Mouse (Mus musculus) thymus, postnatal 4 days (tissue): ENCODE measurements around the gene Dnajc28.
A peak's percentile ranks its signal among the peaks of the same experiment; 100 is the strongest.
"Not testable (repeated sequence)": the region's sequence is repeated elsewhere in the genome, so short reads cannot be mapped to it uniquely, and the experiment has no call there.

Experiments
- DNase-seq: peaks from one replicate; pipeline ENCODE4 v3.0.0; 2021

Gene Dnajc28

GRCm38 (mm10) chr16:91618511-91619501, at the start of gene Dnajc28:
Gene Dnajc28 (minus strand): TSS chr16:91619026.
- DNase-seq = peak; percentile 87

- no peak for DNase-seq
Observed at GRCm38 (mm10) chr16:91663795-91664194, 45.0 kb upstream of the Dnajc28 start.

DNA sequence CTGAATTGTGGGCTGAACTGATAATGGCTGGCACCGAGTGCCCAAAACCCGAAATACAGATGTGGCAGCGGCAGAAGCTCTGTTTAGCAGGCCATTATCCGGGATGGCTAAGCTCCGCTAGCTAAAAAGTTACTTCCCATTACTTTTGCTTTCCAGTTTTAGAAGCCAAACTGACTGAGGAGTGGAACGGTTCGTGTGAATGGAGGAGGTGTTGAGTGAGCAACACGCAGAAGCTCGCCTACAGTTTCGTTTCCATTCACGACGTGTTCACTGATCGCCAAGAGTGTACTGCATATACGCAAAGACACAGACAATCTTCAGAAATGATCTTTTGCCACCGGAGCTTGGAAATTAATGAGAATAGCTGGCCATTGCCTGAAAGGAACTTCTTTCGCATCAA, 43.5 kb upstream of the Dnajc28 start:
- DNase-seq = no peak

DNA sequence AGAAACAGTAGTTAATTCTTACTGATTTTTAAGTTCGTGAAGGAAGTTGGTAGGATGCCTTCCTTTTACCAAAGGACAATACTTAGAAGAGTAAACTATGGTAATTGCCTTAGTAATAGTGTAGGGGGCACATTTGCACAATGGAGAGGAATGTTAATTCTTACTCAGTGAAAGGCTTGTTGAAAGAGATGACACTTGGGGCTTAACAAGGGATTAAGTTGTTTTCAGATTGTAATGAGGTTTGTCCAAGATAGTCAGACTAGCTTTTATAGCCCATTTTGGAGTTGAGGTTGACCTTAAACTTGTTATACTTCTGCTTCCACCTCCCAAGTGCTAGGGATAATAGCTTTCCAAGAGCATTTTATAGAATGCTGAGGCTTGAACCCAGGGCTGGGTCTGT, 42.6 kb upstream of the Dnajc28 start:
- DNase-seq = no peak

GRCm38 (mm10) chr16:91659798-91660197, 41.0 kb upstream of the Dnajc28 start:
- DNase-seq = no peak

- no peak for DNase-seq
Observed at GRCm38 (mm10) chr16:91658471-91658870, 39.6 kb upstream of the Dnajc28 start.

GRCm38 (mm10) chr16:91657285-91657684, 38.5 kb upstream of the Dnajc28 start:
- DNase-seq = no peak

DNA sequence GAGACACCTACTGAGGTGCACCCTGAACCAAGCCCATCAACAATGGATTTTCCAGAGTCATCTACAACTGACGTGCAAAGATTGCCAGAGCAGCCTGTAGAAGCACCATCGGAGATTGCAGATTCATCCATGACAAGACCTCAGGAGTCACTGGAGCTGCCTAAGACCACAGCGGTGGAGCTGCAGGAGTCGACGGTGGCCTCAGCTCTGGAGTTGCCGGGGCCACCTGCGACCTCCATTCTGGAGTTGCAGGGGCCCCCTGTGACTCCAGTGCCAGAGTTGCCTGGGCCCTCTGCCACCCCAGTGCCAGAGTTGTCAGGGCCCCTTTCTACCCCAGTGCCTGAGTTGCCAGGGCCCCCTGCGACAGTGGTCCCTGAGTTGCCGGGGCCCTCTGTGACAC, 36.5 kb upstream of the Dnajc28 start:
- DNase-seq = no peak

DNA sequence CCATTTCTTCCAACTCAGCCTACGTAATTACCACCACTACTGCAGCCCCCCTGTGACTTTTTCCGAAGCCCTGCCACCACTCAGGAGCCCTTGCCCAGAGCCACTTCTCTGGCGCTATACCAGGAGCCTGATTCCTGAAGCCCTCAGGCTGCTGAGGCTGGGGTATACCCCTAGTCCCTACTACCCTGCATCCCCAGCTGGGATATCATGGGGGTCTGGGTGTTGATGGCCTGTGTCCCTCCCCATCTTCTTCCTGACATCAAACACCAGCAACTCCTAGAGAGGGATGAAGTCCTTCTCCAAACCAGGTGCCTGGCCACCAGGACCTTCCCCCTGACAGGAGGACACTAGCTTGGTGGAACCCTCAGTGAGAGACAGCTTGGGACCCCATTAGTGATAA, 33.4 kb upstream of the Dnajc28 start:
- no peak for DNase-seq

- DNase-seq = no peak
Observed at GRCm38 (mm10) chr16:91649781-91650180, 31.0 kb upstream of the Dnajc28 start.

DNA sequence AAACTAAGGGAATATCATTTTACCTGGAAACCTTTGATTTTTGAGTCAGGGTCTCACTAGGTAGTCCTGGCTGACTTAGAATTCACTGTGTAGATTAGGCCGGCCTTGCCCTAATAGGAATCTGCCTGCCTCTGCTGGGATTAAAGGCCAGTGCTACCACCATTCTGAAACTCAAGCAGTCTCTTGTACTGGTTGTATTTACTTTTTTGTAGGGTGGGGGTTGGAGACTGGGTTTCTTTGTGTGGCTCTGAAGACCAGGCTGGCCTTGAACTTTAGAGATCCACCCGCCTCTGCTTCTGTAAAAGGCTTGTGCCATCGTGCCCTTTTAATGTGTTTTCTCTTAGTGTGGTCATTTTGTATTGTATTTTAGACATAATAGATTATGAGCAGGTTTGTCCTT, 30.4 kb upstream of the Dnajc28 start:
- no peak for DNase-seq

GRCm38 (mm10) chr16:91648220-91648550, 29.4 kb upstream of the Dnajc28 start:
- peak; percentile 83 for DNase-seq

GRCm38 (mm10) chr16:91647461-91648219, 28.8 kb upstream of the Dnajc28 start, which contains the start of gene Son:
Gene Son (plus strand): TSS chr16:91647506.
- DNase-seq = peak; percentile 93

DNA sequence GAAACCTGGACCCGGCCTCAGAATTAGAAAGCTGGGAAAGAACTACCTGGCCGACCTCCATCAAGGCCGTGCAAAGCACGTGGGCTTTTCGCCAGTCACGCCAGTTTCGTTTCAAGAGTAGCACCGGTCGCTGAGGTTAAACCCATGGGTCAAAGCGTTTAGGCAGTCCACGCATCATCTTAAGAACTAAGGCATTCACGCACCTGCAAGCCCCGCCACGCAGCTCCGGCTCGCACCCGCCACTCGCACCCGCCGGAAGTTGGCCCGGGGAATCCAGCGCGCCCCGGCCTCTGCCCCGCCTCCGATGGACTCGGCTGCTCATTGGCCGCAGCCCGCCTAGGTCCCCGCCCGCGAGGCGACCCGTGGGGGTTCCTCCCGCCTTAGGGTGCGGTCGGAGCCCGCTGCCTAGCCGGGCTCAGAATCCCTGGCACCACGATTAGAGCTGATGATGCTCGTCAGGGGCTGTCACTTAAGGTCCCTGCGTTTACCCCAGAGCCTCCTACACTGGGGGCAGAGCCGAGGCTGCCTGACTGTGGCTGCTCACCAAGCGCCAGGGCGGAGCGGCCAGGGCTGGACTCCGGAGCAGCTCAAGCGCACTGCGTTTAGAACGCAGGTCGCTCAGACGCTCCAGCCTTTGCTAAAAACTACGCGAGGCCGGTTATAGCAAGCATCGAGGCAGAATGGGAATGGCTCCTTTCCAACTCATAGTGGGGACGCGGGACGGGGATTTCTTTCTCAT, 28.0 kb upstream of the Dnajc28 start, which contains the start of gene Gart:
Gene Gart (minus strand): TSS at position 272 of the 739 bp plus-strand sequence.
- peak; percentile 94 for DNase-seq

GRCm38 (mm10) chr16:91645995-91646602, 27.3 kb upstream of the Dnajc28 start:
- peak; percentile 56 for DNase-seq

DNA sequence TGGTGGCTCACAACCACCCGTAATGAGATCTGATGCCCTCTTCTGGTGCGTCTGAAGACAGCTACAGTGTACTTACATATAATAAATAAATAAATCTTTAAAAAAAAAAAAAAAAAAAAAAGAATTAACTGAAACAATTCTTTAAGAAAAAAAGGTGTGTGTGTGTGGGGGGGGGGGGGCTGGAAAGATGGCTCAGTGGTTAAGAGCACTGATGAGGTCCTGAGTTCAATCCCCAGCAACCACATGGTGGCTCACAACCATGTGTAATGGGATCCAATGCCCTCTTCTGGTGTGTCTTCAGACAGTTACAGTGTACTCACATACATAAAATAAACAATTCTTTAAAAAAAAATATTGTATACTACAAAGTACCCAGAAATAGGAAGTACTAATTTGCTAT, 26.6 kb upstream of the Dnajc28 start:
- not testable (repeated sequence) for DNase-seq

DNA sequence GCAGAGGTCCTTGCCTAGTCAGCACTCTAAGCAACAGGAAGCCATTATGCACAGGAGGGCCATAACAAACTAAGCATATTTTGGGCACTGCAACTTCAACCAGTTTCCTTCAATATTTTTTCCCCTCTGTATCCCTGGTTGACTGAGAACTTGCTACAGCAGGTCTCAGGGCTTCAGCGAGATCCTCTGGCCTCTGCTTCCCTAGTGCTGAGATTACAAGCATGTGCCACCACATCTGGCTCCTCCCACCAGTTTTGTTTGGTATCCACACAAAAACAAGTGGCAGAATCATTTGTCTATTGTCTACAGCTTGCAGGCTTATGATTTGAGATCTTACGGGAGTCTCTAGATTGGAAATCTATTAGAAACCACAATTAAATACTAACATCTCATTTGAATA, 26.1 kb upstream of the Dnajc28 start:
- no peak for DNase-seq

- no peak for DNase-seq
Observed at GRCm38 (mm10) chr16:91640171-91640570, 21.3 kb upstream of the Dnajc28 start.

DNA sequence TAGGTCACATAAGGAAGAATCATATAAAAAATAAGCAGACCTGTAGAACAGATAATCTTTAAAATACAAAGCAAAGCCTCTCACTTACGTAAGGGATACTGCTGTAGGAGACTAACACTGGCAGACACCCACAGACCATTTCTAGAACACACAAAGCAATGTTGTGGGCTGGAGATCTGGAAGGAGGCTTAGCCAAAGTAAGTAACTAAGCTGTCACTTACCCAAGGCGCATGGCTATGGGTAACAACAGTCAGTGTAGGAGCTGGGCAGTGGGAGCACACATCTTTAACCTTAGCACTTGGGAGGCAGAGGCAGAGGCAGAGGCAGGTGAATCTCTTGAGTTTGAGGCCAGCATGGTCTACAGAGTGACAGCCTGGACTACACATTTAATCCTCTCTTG, 20.8 kb upstream of the Dnajc28 start:
- DNase-seq = no peak

DNA sequence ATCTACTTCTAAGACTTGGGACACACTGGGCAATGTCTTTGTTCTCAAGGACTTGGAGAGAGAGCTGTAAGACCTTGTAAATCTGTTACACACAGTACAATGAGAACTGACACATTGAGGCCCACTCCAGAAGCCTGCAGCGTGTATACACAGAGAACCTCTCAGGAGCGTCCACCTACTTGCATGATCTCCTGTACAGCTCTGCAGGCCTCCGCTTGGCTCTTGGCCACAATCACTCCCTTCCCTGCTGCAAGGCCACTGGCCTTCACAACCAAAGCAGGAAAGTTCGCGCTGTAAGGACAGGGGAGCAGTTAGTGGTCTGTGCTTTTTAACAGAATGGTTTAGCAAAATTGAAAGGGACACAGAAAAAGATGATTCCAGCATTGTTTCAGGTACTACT, 20.3 kb upstream of the Dnajc28 start:
- no peak for DNase-seq

DNA sequence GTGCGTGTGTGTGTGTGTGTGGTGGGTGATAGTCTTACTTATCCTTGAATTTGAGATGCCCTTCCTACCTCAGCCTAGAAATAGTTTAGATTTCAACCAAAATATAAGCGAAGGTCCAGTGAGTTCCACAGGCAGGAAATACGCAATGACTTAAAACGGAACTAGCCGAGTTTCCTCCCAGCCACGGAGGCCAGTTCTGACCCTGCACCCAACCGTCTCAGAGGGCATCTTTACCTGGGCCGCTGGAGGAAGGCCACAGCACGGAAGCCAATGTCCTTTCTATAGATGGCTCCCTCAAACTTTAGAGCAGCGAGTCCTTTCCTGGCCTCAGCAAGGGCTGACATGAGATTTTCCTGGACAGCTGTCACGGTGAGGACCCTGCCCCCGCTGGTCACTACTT, 14.8 kb upstream of the Dnajc28 start:
- no peak for DNase-seq

- DNase-seq = no peak
Observed at GRCm38 (mm10) chr16:91632940-91633339, 14.1 kb upstream of the Dnajc28 start.

- no peak for DNase-seq
Observed at GRCm38 (mm10) chr16:91632439-91632838, 13.6 kb upstream of the Dnajc28 start.
